Mouse (Mus musculus): ENCODE results near the gene Sbk3.

GRCm38 (mm10) chr7:4993347-4993998 is 22.5 kb upstream of the Sbk3 start:
- TF ChIP-seq CTCF (conservative IDR thresholded peaks at IDR 0.05; ENCODE audit: low read length) (no peak), NANOG (IDR thresholded peaks at IDR 0.05; ENCODE audit: borderline replicate concordance, low read length) (no peak)
